Mouse (Mus musculus) CH12.LX (cell line): ENCODE data around the gene Rbks. TPM values are rescaled to one million over a fixed set of nuclear protein-coding genes. Genes with fewer than 3 reads are reported as not detected.

Experiments
- DNase-seq: peaks from one replicate; pipeline ENCODE4 v3.0.0-alpha.2; 2013; ENCODE audit errors: extremely low read depth
- H3K27ac ChIP-seq: 2 replicates; pipeline ENCODE4 v1.5.1; 2012; ENCODE audit warnings: low read depth, mild to moderate bottlenecking, control low read depth, moderate library complexity; ENCODE audit not compliant: insufficient read depth
- H3K27me3 ChIP-seq: replicated peaks from 2 replicates; pipeline ENCODE3; 2012; ENCODE audit warnings: inconsistent platforms
- H3K36me3 ChIP-seq, 2 experiments: replicated peaks in 1 of 2; 2 replicates each; pipeline versions ENCODE3 to v1.6.1; 2012; ENCODE audit warnings: inconsistent platforms in 1 of 2, low read length in 1 of 2, mild to moderate bottlenecking in 1 of 2, mixed read lengths in 1 of 2, moderate library complexity in 1 of 2; ENCODE audit not compliant: control insufficient read depth in 1 of 2, insufficient read depth in 1 of 2
- H3K4me1 ChIP-seq, 2 experiments: 2 replicates each; pipeline ENCODE4 v1.6.1; 2012; ENCODE audit warnings: inconsistent platforms in 1 of 2, moderate library complexity in 1 of 2; ENCODE audit not compliant: insufficient read depth in 2 of 2, control insufficient read depth in 1 of 2
- H3K4me2 ChIP-seq: 2 replicates; pipeline ENCODE4 v1.6.1; 2012; ENCODE audit warnings: low read depth, mild to moderate bottlenecking, control low read depth; ENCODE audit not compliant: poor library complexity, insufficient read depth, severe bottlenecking
- H3K4me3 ChIP-seq, 3 experiments: fragments of 150-350 bp in 1 of 3; sonication (generic) in 1 of 3; replicated peaks in 1 of 3; 2 replicates each; pipeline versions ENCODE3 to v1.5.1; 2011 to 2012; ENCODE audit warnings: low read depth in 2 of 3, low read length in 2 of 3, mild to moderate bottlenecking in 2 of 3, moderate library complexity in 2 of 3, control low read depth in 1 of 3, improper control_type of control experiment in 1 of 3, inconsistent platforms in 1 of 3, mixed read lengths in 1 of 3; ENCODE audit not compliant: poor library complexity in 1 of 3
- H3K79me2 ChIP-seq: replicated peaks from 2 replicates; pipeline ENCODE4 v1.6.1; 2012; ENCODE audit warnings: mild to moderate bottlenecking, moderate library complexity; ENCODE audit not compliant: control insufficient read depth, poor library complexity, insufficient read depth, severe bottlenecking; ENCODE audit errors: extremely low read depth
- H3K9ac ChIP-seq: 2 replicates; pipeline ENCODE4 v1.6.1; 2012; ENCODE audit warnings: low read depth, mild to moderate bottlenecking, control low read depth, moderate library complexity; ENCODE audit not compliant: insufficient read depth
- H3K9me3 ChIP-seq: replicated peaks from 2 replicates; pipeline ENCODE3; 2012; ENCODE audit warnings: low read length, inconsistent platforms, mixed read lengths
- BHLHE40 ChIP-seq: IDR thresholded peaks from 2 replicates; pipeline ENCODE4 v1.6.1; 2011; ENCODE audit warnings: mild to moderate bottlenecking, low read depth, low read length, improper control_type of control experiment
- CHD2 ChIP-seq: IDR thresholded peaks from 2 replicates; pipeline ENCODE4 v1.6.1; 2011; ENCODE audit warnings: low read length, improper control_type of control experiment
- CTCF ChIP-seq, 2 experiments: IDR thresholded peaks in 1 of 2; conservative IDR thresholded peaks in 1 of 2; 2 replicates each; pipeline ENCODE4 v1.5.1; 2011 to 2012; ENCODE audit warnings: low read depth in 2 of 2, low read length in 2 of 2, improper control_type of control experiment in 1 of 2, inconsistent platforms in 1 of 2, mild to moderate bottlenecking in 1 of 2, moderate library complexity in 1 of 2
- EP300 ChIP-seq: IDR thresholded peaks from 2 replicates; pipeline ENCODE4 v1.6.1; 2011; ENCODE audit warnings: low read length, improper control_type of control experiment
- IRF4 ChIP-seq: IDR thresholded peaks from 2 replicates; pipeline ENCODE4 v1.6.1; 2014; ENCODE audit warnings: low read depth, mild to moderate bottlenecking, inconsistent platforms, low read length, improper control_type of control experiment
- JUND ChIP-seq: conservative IDR thresholded peaks from 2 replicates; pipeline ENCODE4 v1.6.1; 2011; ENCODE audit warnings: low read depth, low read length, improper control_type of control experiment
- MAX ChIP-seq: IDR thresholded peaks from 2 replicates; pipeline ENCODE4 v1.6.1; 2011; ENCODE audit warnings: low read length, improper control_type of control experiment
- MXI1 ChIP-seq: IDR thresholded peaks from 2 replicates; pipeline ENCODE4 v1.6.1; 2011; ENCODE audit warnings: mild to moderate bottlenecking, low read depth, low read length, improper control_type of control experiment
- NELFE ChIP-seq: IDR thresholded peaks from 2 replicates; pipeline ENCODE4 v1.6.1; 2011; ENCODE audit warnings: low read depth, low read length, improper control_type of control experiment
- NRF1 ChIP-seq: IDR thresholded peaks from 2 replicates; pipeline ENCODE4 v1.6.1; 2014; ENCODE audit warnings: low read depth, mild to moderate bottlenecking, inconsistent platforms, low read length, improper control_type of control experiment, moderate library complexity
- POLR2A ChIP-seq: IDR thresholded peaks from 2 replicates; pipeline ENCODE4 v1.6.1; 2011; ENCODE audit warnings: low read depth, mild to moderate bottlenecking, improper control_type of control experiment, low read length
- RAD21 ChIP-seq: IDR thresholded peaks from 2 replicates; pipeline ENCODE4 v1.6.1; 2011; ENCODE audit warnings: low read depth, mild to moderate bottlenecking, low read length, improper control_type of control experiment, moderate library complexity
- TBP ChIP-seq: conservative IDR thresholded peaks from 2 replicates; pipeline ENCODE4 v1.6.1; 2011; ENCODE audit warnings: low read depth, low read length, improper control_type of control experiment
- TCF12 ChIP-seq: IDR thresholded peaks from 2 replicates; pipeline ENCODE4 v1.6.1; 2014; ENCODE audit warnings: low read depth, mild to moderate bottlenecking, inconsistent platforms, low read length, improper control_type of control experiment
- ZC3H11A ChIP-seq: IDR thresholded peaks from 2 replicates; pipeline ENCODE4 v1.6.1; 2012; ENCODE audit warnings: low read depth, mild to moderate bottlenecking, inconsistent platforms, low read length, improper control_type of control experiment
- ZKSCAN1 ChIP-seq: IDR thresholded peaks from 2 replicates; pipeline ENCODE4 v1.6.1; 2012; ENCODE audit warnings: low read depth, inconsistent platforms, low read length, improper control_type of control experiment, borderline replicate concordance
- dilution Hi-C: fragments of 300-500 bp; cut with MboI; formaldehyde crosslinking; loops from 2 replicates; pipeline ENCODE4 v1.14.3; 2020; ENCODE audit warnings: low sequenced_read_pairs; ENCODE audit not compliant: extremely low pct_unique_long_range_greater_than_20kb, extremely low pct_ligation_motif_present
- in situ Hi-C: fragments of 300-500 bp; cut with MboI; formaldehyde crosslinking; loops from 3 replicates; pipeline ENCODE4 v1.14.3; 2019; ENCODE audit warnings: low sequenced_read_pairs, low pct_ligation_motif_present, low pct_unique_long_range_greater_than_20kb, mixed read lengths
- polyA plus RNA-seq: library from polyadenylated mRNA; unstranded; fragments of >175 nt; gene quantifications from 2 replicates; pipeline ENCODE4 v1.2.1, GENCODE M21; 2012; ENCODE audit warnings: low read depth; ENCODE audit not compliant: insufficient read length
- total RNA-seq, 2 experiments: library from RNA; depleted of rRNA; stranded (reverse); fragments of 300-350 nt in 1 of 2; fragments of >200 nt in 1 of 2; gene quantifications; 2 replicates each; pipeline ENCODE4 v1.2.3; 2012 to 2014

Gene Rbks
- total RNA-seq (2012; rRNA removed) (3.6 and 5.5 TPM in 2 replicates), total RNA-seq (2014; rRNA removed) (6.5 and 6.8 TPM in 2 replicates), polyA plus RNA-seq (9.2 and 9.3 TPM in 2 replicates)

- dilution Hi-C loops, result no loop called here
Measured at GRCm38 (mm10) chr5:31696971-31697643, at the start of gene Rbks. Rbks (minus strand) TSS chr5:31697627.

DNA sequence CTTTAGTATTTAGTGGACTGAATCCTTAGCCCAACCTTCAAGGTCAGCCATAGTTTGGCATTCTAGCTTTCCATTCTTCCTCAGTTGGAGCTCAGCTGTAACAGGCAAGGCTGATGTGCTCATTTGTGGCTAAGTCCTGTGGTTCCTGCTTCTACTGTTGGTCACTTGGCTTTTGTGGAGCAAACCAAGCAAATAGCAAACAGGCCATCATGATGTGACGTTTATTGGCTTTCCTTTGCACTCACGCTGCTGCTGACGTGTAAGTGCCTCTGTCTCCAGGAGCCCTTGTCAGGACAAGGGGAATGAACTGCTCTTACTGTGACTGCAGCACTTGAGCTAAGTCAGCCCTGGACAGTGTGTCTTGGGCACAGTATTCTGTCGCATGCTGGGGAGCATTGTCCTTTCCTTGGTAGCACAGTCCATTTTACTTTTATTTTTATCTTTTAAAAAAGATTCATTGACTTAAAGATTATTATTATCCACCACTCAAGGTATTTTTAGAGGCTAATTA is 45.1 kb upstream of the Rbks start:
- no peak overlapping the region for H3K4me2 ChIP-seq
- H3K36me3 ChIP-seq, result no peaks in the 10 kb centered on the region
- no peak for DNase-seq
- no peak overlapping the region for H3K27ac ChIP-seq
- no peaks in the 10 kb centered on the region for H3K4me1 ChIP-seq
- no peak overlapping the region for H3K9ac ChIP-seq
- no peaks in the 10 kb centered on the region for H3K9me3 ChIP-seq
- dilution Hi-C loops (no loop called here), in situ Hi-C loops (no loop called here)
- no peaks in the 10 kb centered on the region for H3K27me3 ChIP-seq
- H3K79me2 ChIP-seq, result no peaks in the 10 kb centered on the region
- TF ChIP-seq POLR2A (no peak), JUND (no peak), BHLHE40 (no peak), ZC3H11A (no peak), IRF4 (no peak), MAX (no peak), NELFE (no peak)
- no peak overlapping the region for H3K4me3 ChIP-seq

More at GRCm38 (mm10) chr5:31696971-31697643, at the start of gene Rbks:
- H3K4me2 ChIP-seq, result peak within 1 kb of the TSS; percentile 53
- DNase-seq, result peak; percentile 84
- H3K4me1 ChIP-seq, result peaks cover 0 to 30% of the 10 kb centered on the region in 2 experiments; a peak in 3 of 4 replicates
- no peaks in the 10 kb centered on the region for H3K27me3 ChIP-seq
- no peaks in the 10 kb centered on the region for H3K79me2 ChIP-seq
- in situ Hi-C loops, result loop anchor here (10.0 kb wide), 1 partner anchor 438 kb away; the partner anchor contains the start of gene Fosl2
- H3K9ac ChIP-seq, result peak within 1 kb of the TSS; percentile 72
- TF ChIP-seq TBP (no peak), TCF12 (no peak), EP300 (no peak), CHD2 (peak; percentile 89; the same call in 1 of the 2 replicates), ZKSCAN1 (no peak)
- no peaks in the 10 kb centered on the region for H3K9me3 ChIP-seq
- peaks cover 3 to 8% of the 10 kb centered on the region in 2 experiments for H3K36me3 ChIP-seq
- peak within 1 kb of the TSS; percentile 61 to 82 (median 73) for H3K4me3 ChIP-seq
- peak within 1 kb of the TSS; percentile 53 for H3K27ac ChIP-seq

- no peak overlapping the region for H3K4me2 ChIP-seq
- DNase-seq, result no peak
- in situ Hi-C loops, result no loop called here
- H3K36me3 ChIP-seq, result no peaks in the 10 kb centered on the region
- H3K79me2 ChIP-seq, result no peaks in the 10 kb centered on the region
- H3K27ac ChIP-seq, result no peak overlapping the region
- no peak overlapping the region for H3K4me3 ChIP-seq
- no peaks in the 10 kb centered on the region for H3K4me1 ChIP-seq
- dilution Hi-C loops, result no loop called here
- H3K27me3 ChIP-seq, result no peaks in the 10 kb centered on the region
- H3K9ac ChIP-seq, result no peak overlapping the region
- TF ChIP-seq MXI1 (no peak), ZC3H11A (no peak), NRF1 (no peak), RAD21 (no peak), CTCF (conservative IDR thresholded peaks at IDR 0.05 in 1 of 2, IDR thresholded peaks at IDR 0.05 in 1 of 2; ENCODE audit: low read depth in 2 of 2, low read length in 2 of 2) (no peak)
- H3K9me3 ChIP-seq, result no peaks in the 10 kb centered on the region
Measured at GRCm38 (mm10) chr5:31741931-31742330, 44.5 kb upstream of the Rbks start.
